Mouse (Mus musculus) heart, adult 2 months (tissue): ENCODE measurements around the gene Kdm4c.

Source experiments
- EP300 ChIP-seq: fragments of 200-500 bp; IDR thresholded peaks from 2 replicates; pipeline ENCODE4 v1.6.1; 2011; ENCODE audit warnings: low read depth, low read length, control low read depth; ENCODE audit not compliant: insufficient read depth
- POLR2A ChIP-seq: fragments of 200-500 bp; IDR thresholded peaks from 2 replicates; pipeline ENCODE4 v1.6.1; 2011; ENCODE audit warnings: mild to moderate bottlenecking, low read depth, low read length, control low read depth; ENCODE audit not compliant: insufficient read depth

- TF ChIP-seq POLR2A: no peak
- TF ChIP-seq EP300: no peak
Measured at GRCm38 (mm10) chr4:74231405-74231804, 10.9 kb upstream of the Kdm4c start.
